Mouse (Mus musculus): ENCODE measurements around the gene Cask. TPM values are rescaled to one million over a fixed set of nuclear protein-coding genes. Genes with fewer than 3 reads are reported as not detected.
A peak's percentile ranks its signal among the peaks of the same experiment; 100 is the strongest.

Cask gene
- polyA plus RNA-seq, 1 experiment: 34.7 TPM

GRCm38 (mm10) chrX:13519408-13519783 is 331.8 kb downstream of the Cask start:
- H3K9ac ChIP-seq (ENCODE audit: low read depth, poor library complexity, severe bottlenecking): no peak overlapping the region
- no peak overlapping the region for H3K27ac ChIP-seq (ENCODE audit: insufficient read depth, low read length)
- no peaks in the 10 kb centered on the region for H3K27me3 ChIP-seq (ENCODE audit: control insufficient read depth, insufficient read depth, low read length, poor library complexity, severe bottlenecking)
- no peaks in the 10 kb centered on the region for H3K36me3 ChIP-seq (ENCODE audit: control insufficient read depth, insufficient read depth, low read length, poor library complexity, severe bottlenecking)
- no peaks in the 10 kb centered on the region for H3K9me3 ChIP-seq (replicated peaks; ENCODE audit: control insufficient read depth, insufficient read depth, low read length, poor library complexity, severe bottlenecking)
- TF ChIP-seq EP300 (IDR thresholded peaks at IDR 0.05; ENCODE audit: insufficient read depth, low read depth, low read length): no peak
- TF ChIP-seq POLR2A (IDR thresholded peaks at IDR 0.05; ENCODE audit: insufficient read depth, low read length): no peak
- TF ChIP-seq CTCF (IDR thresholded peaks at IDR 0.05; ENCODE audit: low read depth, low read length): no peak
- H3K4me1 ChIP-seq (ENCODE audit: control insufficient read depth, insufficient read depth, low read length): no peaks in the 10 kb centered on the region
- no peak overlapping the region for H3K4me3 ChIP-seq (ENCODE audit: low read depth, low read length)

DNA sequence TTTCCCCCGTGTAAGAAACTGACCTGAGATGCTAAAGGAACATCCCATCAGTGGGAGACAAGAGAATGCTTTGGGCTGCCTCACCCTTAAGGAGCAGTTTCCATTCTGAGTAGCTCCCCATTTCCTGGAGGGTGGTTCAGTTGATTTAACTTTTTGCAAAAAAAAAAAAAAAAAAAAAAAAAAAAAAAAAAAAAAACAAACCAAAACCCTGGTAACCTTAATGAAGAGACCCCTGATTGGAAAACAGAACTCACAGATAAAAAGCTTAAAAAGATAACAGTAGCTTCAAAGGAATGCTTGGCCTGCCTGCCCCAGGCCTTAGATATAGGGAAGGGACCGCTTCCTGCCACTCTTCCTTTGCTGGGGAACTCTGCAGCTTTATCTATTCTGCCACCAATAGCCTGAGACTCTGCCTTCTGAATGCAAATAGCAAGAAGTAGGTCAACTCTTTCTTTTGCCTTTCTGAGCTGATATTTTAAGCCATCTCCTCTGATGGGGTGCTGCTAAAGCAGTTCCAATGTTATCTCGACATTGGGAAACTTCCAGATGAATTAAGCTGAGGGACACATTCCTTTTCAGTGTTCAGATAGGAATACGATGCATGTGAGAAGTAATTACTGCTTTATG is 332.3 kb downstream of the Cask start:
- TF ChIP-seq CTCF (IDR thresholded peaks at IDR 0.05; ENCODE audit: low read depth, low read length) (no peak), POLR2A (IDR thresholded peaks at IDR 0.05; ENCODE audit: insufficient read depth, low read length) (no peak), EP300 (IDR thresholded peaks at IDR 0.05; ENCODE audit: insufficient read depth, low read depth, low read length) (no peak)
- H3K27me3 ChIP-seq (ENCODE audit: control insufficient read depth, insufficient read depth, low read length, poor library complexity, severe bottlenecking): no peaks in the 10 kb centered on the region
- no peak overlapping the region for H3K9ac ChIP-seq (ENCODE audit: low read depth, poor library complexity, severe bottlenecking)
- no peak overlapping the region for H3K4me3 ChIP-seq (ENCODE audit: low read depth, low read length)
- H3K27ac ChIP-seq (ENCODE audit: insufficient read depth, low read length): no peak overlapping the region
- no peaks in the 10 kb centered on the region for H3K36me3 ChIP-seq (ENCODE audit: control insufficient read depth, insufficient read depth, low read length, poor library complexity, severe bottlenecking)
- no peaks in the 10 kb centered on the region for H3K4me1 ChIP-seq (ENCODE audit: control insufficient read depth, insufficient read depth, low read length)
- H3K9me3 ChIP-seq (replicated peaks; ENCODE audit: control insufficient read depth, insufficient read depth, low read length, poor library complexity, severe bottlenecking): no peaks in the 10 kb centered on the region

DNA sequence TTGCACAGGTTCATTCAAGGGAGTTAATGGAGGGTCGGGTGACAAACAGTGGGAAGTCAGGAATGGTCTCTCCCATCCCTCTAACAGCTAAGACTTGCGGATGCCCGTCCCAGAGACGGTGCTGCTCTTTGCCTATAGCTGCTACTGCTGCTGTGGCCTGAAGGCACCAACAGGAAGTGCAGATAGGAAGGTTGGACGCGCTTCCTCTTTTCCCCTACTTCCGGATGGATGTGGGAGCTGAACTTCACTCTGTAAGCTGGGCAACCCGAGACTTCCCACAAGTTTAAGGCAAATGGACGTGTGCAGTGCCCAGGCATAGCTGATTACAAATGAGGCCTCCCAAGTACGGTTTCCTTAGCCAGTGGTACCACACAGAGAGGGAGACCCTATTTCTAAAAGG is 333.1 kb downstream of the Cask start:
- H3K4me1 ChIP-seq (ENCODE audit: control insufficient read depth, insufficient read depth, low read length): no peaks in the 10 kb centered on the region
- H3K4me3 ChIP-seq (ENCODE audit: low read depth, low read length): no peak overlapping the region
- no peak for TF ChIP-seq CTCF (IDR thresholded peaks at IDR 0.05; ENCODE audit: low read depth, low read length)
- no peak for TF ChIP-seq POLR2A (IDR thresholded peaks at IDR 0.05; ENCODE audit: insufficient read depth, low read length)
- no peak for TF ChIP-seq EP300 (IDR thresholded peaks at IDR 0.05; ENCODE audit: insufficient read depth, low read depth, low read length)
- H3K9ac ChIP-seq (ENCODE audit: low read depth, poor library complexity, severe bottlenecking): no peak overlapping the region
- H3K27me3 ChIP-seq (ENCODE audit: control insufficient read depth, insufficient read depth, low read length, poor library complexity, severe bottlenecking): no peaks in the 10 kb centered on the region
- H3K9me3 ChIP-seq (replicated peaks; ENCODE audit: control insufficient read depth, insufficient read depth, low read length, poor library complexity, severe bottlenecking): no peaks in the 10 kb centered on the region
- H3K36me3 ChIP-seq (ENCODE audit: control insufficient read depth, insufficient read depth, low read length, poor library complexity, severe bottlenecking): no peaks in the 10 kb centered on the region
- H3K27ac ChIP-seq (ENCODE audit: insufficient read depth, low read length): no peak overlapping the region

GRCm38 (mm10) chrX:13516451-13516850 is 334.7 kb downstream of the Cask start:
- no peaks in the 10 kb centered on the region for H3K27me3 ChIP-seq (ENCODE audit: control insufficient read depth, insufficient read depth, low read length, poor library complexity, severe bottlenecking)
- H3K36me3 ChIP-seq (ENCODE audit: control insufficient read depth, insufficient read depth, low read length, poor library complexity, severe bottlenecking): no peaks in the 10 kb centered on the region
- TF ChIP-seq EP300 (IDR thresholded peaks at IDR 0.05; ENCODE audit: insufficient read depth, low read depth, low read length) (no peak), POLR2A (IDR thresholded peaks at IDR 0.05; ENCODE audit: insufficient read depth, low read length) (no peak), CTCF (IDR thresholded peaks at IDR 0.05; ENCODE audit: low read depth, low read length) (no peak)
- no peaks in the 10 kb centered on the region for H3K4me1 ChIP-seq (ENCODE audit: control insufficient read depth, insufficient read depth, low read length)
- H3K27ac ChIP-seq (ENCODE audit: insufficient read depth, low read length): no peak overlapping the region
- no peaks in the 10 kb centered on the region for H3K9me3 ChIP-seq (replicated peaks; ENCODE audit: control insufficient read depth, insufficient read depth, low read length, poor library complexity, severe bottlenecking)
- H3K4me3 ChIP-seq (ENCODE audit: low read depth, low read length): no peak overlapping the region
- H3K9ac ChIP-seq (ENCODE audit: low read depth, poor library complexity, severe bottlenecking): no peak overlapping the region

- Histone ChIP-seq H3K9me3 (replicated peaks; ENCODE audit: control insufficient read depth, insufficient read depth, low read length, poor library complexity, severe bottlenecking) (no peaks in the 10 kb centered on the region), H3K9ac (ENCODE audit: low read depth, poor library complexity, severe bottlenecking) (no peak overlapping the region), H3K27me3 (ENCODE audit: control insufficient read depth, insufficient read depth, low read length, poor library complexity, severe bottlenecking) (no peaks in the 10 kb centered on the region)
Observed at GRCm38 (mm10) chrX:13513864-13514263, 337.3 kb downstream of the Cask start.

DNA sequence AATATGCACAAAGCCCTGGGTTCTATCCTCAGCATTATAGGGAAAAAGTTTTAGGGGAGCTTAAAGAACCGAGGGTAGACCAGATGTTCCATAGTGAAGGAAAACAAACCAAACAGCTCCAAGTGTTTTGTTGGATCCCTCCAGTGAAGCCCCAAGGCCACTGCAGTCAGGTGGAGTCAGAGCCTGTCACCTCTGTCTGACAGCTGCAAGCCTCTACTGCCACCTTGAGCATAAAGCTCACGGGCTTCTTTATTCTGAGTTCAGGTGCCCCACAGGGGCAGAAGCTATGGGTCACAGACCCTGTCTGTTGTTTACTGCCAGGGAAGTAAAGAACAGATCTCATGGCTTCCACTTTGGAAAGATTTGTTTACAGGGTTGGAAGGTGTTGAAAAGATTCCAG is 338.0 kb downstream of the Cask start:
- Histone ChIP-seq H3K27ac (ENCODE audit: insufficient read depth, low read length) (no peak overlapping the region), H3K27me3 (ENCODE audit: control insufficient read depth, insufficient read depth, low read length, poor library complexity, severe bottlenecking) (no peaks in the 10 kb centered on the region), H3K9me3 (replicated peaks; ENCODE audit: control insufficient read depth, insufficient read depth, low read length, poor library complexity, severe bottlenecking) (no peaks in the 10 kb centered on the region), H3K4me3 (ENCODE audit: low read depth, low read length) (no peak overlapping the region), H3K4me1 (ENCODE audit: control insufficient read depth, insufficient read depth, low read length) (no peaks in the 10 kb centered on the region), H3K36me3 (ENCODE audit: control insufficient read depth, insufficient read depth, low read length, poor library complexity, severe bottlenecking) (no peaks in the 10 kb centered on the region), H3K9ac (ENCODE audit: low read depth, poor library complexity, severe bottlenecking) (no peak overlapping the region)
- TF ChIP-seq POLR2A (IDR thresholded peaks at IDR 0.05; ENCODE audit: insufficient read depth, low read length) (no peak), CTCF (IDR thresholded peaks at IDR 0.05; ENCODE audit: low read depth, low read length) (peak; percentile 15)

More at GRCm38 (mm10) chrX:13513864-13514263, 337.3 kb downstream of the Cask start:
- no peak overlapping the region for H3K4me3 ChIP-seq (ENCODE audit: low read depth, low read length)
- H3K36me3 ChIP-seq (ENCODE audit: control insufficient read depth, insufficient read depth, low read length, poor library complexity, severe bottlenecking): no peaks in the 10 kb centered on the region
- TF ChIP-seq CTCF (IDR thresholded peaks at IDR 0.05; ENCODE audit: low read depth, low read length) (no peak), EP300 (IDR thresholded peaks at IDR 0.05; ENCODE audit: insufficient read depth, low read depth, low read length) (no peak), POLR2A (IDR thresholded peaks at IDR 0.05; ENCODE audit: insufficient read depth, low read length) (no peak)
- no peaks in the 10 kb centered on the region for H3K4me1 ChIP-seq (ENCODE audit: control insufficient read depth, insufficient read depth, low read length)
- no peak overlapping the region for H3K27ac ChIP-seq (ENCODE audit: insufficient read depth, low read length)
